Mouse (Mus musculus): ENCODE data around the gene Lrrk2. TPM values are rescaled to one million over a fixed set of nuclear protein-coding genes. Genes with fewer than 3 reads are reported as not detected.

The Lrrk2 gene
- polyA plus RNA-seq, 1 experiment from 2014 or later, result 9.2 TPM

DNA sequence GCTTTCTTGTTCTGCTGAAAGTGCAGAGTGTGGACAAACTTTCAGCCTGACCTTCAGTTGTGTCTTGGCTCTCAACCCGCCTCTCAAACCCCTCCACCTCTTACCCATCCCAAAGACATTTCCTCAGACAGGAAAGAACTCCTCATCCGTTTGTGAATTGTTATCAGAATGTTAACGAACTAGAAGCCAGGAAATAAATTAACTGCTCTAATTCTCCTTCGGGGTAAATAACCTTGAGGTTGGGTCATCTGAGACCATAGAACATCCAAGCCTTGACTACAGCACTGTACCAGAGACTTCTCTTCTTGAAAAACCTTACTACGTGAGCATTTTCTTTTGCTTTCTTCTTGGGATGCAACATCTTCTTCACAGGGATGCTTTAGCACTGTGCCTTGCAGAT lies 988 bp upstream of the Lrrk2 start:
- no peak for ATAC-seq (ENCODE audit: low read depth)
- Histone ChIP-seq H3K9ac (ENCODE audit: low read length) (no peak overlapping the region), H3K4me2 (ENCODE audit: low read depth, low read length) (no peak overlapping the region), H3K9me3 (ENCODE audit: control insufficient read depth, low read length) (no peaks in the 10 kb centered on the region), H3K36me3 (ENCODE audit: control insufficient read depth, insufficient read depth, low read length) (no peaks in the 10 kb centered on the region), H3K4me3 (ENCODE audit: low read length) (no peak overlapping the region), H3K27me3 (ENCODE audit: control insufficient read depth, insufficient read depth, low read depth, low read length) (no peaks in the 10 kb centered on the region), H3K4me1 (replicated peaks; ENCODE audit: control insufficient read depth, insufficient read depth, low read length) (peaks cover 12% of the 10 kb centered on the region), H3K27ac (ENCODE audit: low read length) (peak overlapping the region; percentile 94)
- WGBS, result 55% methylated on average over 5 of the region's 5 CpGs

DNA sequence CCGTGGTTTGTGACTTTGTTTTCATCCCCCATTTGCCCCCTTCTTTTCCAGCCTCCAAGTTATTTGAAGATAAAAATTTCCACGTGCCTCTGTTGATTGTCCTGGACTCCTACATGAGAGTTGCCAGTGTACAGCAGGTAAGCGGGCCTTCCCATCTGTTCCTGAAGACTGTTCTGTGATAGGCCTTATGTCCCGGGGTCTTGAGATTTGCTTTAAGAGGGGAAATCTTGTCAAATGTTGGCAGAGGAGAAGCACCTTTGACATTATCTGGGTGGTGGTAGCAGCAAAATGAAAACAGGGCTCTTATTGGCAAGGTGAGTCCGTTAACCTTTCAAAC lies 562 bp downstream of the Lrrk2 start:
- Histone ChIP-seq H3K27me3 (ENCODE audit: control insufficient read depth, insufficient read depth, low read depth, low read length) (no peaks in the 10 kb centered on the region), H3K4me3 (ENCODE audit: low read length) (peak overlapping the region; percentile 63), H3K4me1 (replicated peaks; ENCODE audit: control insufficient read depth, insufficient read depth, low read length) (peaks cover 12% of the 10 kb centered on the region), H3K27ac (ENCODE audit: low read length) (peak overlapping the region; percentile 94), H3K4me2 (ENCODE audit: low read depth, low read length) (peak overlapping the region; percentile 76), H3K36me3 (ENCODE audit: control insufficient read depth, insufficient read depth, low read length) (no peaks in the 10 kb centered on the region), H3K9me3 (ENCODE audit: control insufficient read depth, low read length) (no peaks in the 10 kb centered on the region), H3K9ac (ENCODE audit: low read length) (peak overlapping the region; percentile 73)
- 0 out of 2 replicates have a peak, but pooled peaks have one; percentile 8 for ATAC-seq (ENCODE audit: low read depth)
- WGBS, result 15% methylated on average over 5 of the region's 5 CpGs

DNA sequence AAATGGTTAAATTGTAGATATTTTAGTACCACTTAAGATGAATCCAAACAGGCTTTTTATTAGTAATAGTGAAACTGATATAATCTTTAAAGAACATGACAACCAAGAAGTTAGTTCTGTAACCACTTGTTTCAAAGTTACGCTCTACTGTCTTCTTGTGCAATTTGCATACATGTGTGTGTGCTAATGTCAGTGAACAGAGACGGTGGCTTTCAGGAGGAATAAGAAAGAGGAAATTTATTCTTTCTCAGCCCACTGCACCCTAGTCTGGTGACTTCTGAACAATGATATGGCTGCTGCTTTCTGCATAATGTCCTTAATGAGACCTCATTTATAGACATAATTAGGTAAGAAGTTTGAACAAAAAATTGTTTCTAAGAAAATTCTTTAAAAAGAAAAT lies 7.1 kb downstream of the Lrrk2 start:
- H3K4me1 ChIP-seq (replicated peaks; ENCODE audit: control insufficient read depth, insufficient read depth, low read length), result no peaks in the 10 kb centered on the region
- H3K27me3 ChIP-seq (ENCODE audit: control insufficient read depth, insufficient read depth, low read depth, low read length), result no peaks in the 10 kb centered on the region
- H3K27ac ChIP-seq (ENCODE audit: low read length), result no peak overlapping the region
- ATAC-seq (ENCODE audit: low read depth), result no peak
- H3K4me2 ChIP-seq (ENCODE audit: low read depth, low read length), result no peak overlapping the region
- no peaks in the 10 kb centered on the region for H3K9me3 ChIP-seq (ENCODE audit: control insufficient read depth, low read length)
- no peak overlapping the region for H3K4me3 ChIP-seq (ENCODE audit: low read length)
- 83% methylated on average over 2 of the region's 2 CpGs for WGBS
- H3K36me3 ChIP-seq (ENCODE audit: control insufficient read depth, insufficient read depth, low read length), result 0 out of 2 replicates have a peak, but pooled peaks cover 4% of the 10 kb centered on the region
- no peak overlapping the region for H3K9ac ChIP-seq (ENCODE audit: low read length)

DNA sequence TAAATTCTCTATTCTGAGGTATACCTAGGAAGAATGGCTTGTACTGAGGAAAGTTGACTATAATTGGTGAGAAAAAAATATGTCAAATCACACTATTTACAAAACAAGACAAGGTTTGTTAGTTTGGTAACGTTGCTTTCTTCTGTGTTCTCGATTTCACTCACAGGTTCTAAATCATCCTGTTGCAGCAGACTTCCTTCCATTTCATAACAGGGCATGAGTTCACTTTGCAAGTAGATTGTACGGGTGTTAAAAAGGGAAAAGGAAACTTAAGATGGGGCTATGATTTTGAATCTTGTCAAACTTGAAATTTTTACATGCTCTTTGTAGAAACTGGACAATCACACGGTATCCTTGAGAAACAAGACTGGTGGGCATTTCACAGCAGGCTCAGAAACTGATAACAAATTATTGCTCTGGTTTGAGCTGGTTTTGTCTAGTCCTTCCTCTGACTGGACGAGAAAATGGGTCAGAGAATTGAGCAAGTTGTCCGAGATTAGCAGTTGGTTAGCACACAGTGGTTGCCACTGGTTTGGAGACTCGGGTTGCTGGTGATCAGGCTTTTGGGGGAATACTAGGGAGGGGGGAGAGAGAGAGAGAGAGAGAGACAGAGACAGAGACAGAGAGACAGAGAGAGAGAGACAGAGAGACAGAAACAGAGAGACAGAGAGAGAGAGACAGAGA lies 13.0 kb downstream of the Lrrk2 start:
- 74% methylated on average over 7 of the region's 7 CpGs for WGBS
- no peak overlapping the region for H3K4me2 ChIP-seq (ENCODE audit: low read depth, low read length)
- H3K27ac ChIP-seq (ENCODE audit: low read length), result no peak overlapping the region
- H3K4me1 ChIP-seq (replicated peaks; ENCODE audit: control insufficient read depth, insufficient read depth, low read length), result no peaks in the 10 kb centered on the region
- no peak overlapping the region for H3K9ac ChIP-seq (ENCODE audit: low read length)
- no peak overlapping the region for H3K4me3 ChIP-seq (ENCODE audit: low read length)
- H3K9me3 ChIP-seq (ENCODE audit: control insufficient read depth, low read length), result no peaks in the 10 kb centered on the region
- H3K36me3 ChIP-seq (ENCODE audit: control insufficient read depth, insufficient read depth, low read length), result peaks cover 10% of the 10 kb centered on the region; the same call in 1 of the 2 replicates
- H3K27me3 ChIP-seq (ENCODE audit: control insufficient read depth, insufficient read depth, low read depth, low read length), result no peaks in the 10 kb centered on the region
- ATAC-seq (ENCODE audit: low read depth), result no peak

DNA sequence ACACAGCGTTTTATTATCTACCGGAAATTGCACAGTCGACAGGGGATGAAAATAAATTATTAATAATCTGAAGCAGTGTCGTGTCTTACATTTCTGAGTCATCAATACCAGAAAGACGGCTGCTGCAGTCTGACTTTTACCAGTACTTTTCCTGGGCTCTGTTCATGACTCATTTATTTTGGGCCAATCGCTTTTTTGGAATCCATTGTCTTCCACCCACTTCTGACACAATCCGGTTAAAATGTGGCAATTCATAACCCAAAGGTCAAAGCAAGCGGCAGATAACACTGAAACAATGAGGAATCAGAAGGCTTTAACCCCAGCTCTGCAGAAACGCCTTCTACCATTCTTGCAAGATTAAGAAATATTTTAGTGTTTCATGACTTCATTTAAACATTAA lies 17.7 kb downstream of the Lrrk2 start:
- Histone ChIP-seq H3K4me2 (ENCODE audit: low read depth, low read length) (no peak overlapping the region), H3K9me3 (ENCODE audit: control insufficient read depth, low read length) (no peaks in the 10 kb centered on the region), H3K36me3 (ENCODE audit: control insufficient read depth, insufficient read depth, low read length) (peaks cover 8% of the 10 kb centered on the region; the same call in 1 of the 2 replicates), H3K4me3 (ENCODE audit: low read length) (no peak overlapping the region), H3K27me3 (ENCODE audit: control insufficient read depth, insufficient read depth, low read depth, low read length) (no peaks in the 10 kb centered on the region), H3K27ac (ENCODE audit: low read length) (no peak overlapping the region), H3K4me1 (replicated peaks; ENCODE audit: control insufficient read depth, insufficient read depth, low read length) (no peaks in the 10 kb centered on the region), H3K9ac (ENCODE audit: low read length) (no peak overlapping the region)
- no peak for ATAC-seq (ENCODE audit: low read depth)
- 72% methylated on average over 9 of the region's 9 CpGs for WGBS

DNA sequence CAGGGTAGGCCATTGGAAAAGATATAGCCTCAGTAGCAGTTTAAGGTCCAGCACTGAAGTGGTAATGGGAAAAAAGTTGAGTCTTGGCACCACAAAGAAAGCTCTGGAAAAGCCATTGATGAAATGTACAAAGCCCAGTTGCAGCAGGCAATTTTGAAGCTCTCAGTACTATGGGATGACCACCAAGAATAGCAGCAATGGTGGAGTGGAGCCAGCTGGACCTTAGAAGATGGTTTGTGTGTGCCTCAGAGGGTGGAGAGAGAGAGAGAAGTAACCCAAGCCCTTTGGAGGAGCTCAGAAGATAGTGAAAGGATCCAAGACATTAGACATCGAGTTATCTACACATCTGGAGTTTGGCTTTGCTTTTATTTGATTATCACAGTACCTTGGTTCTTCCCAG lies 20.1 kb downstream of the Lrrk2 start:
- no peak overlapping the region for H3K9ac ChIP-seq (ENCODE audit: low read length)
- no peak for ATAC-seq (ENCODE audit: low read depth)
- H3K4me1 ChIP-seq (replicated peaks; ENCODE audit: control insufficient read depth, insufficient read depth, low read length), result no peaks in the 10 kb centered on the region
- WGBS, result 72% methylated on average over 1 of the region's 1 CpGs
- H3K4me3 ChIP-seq (ENCODE audit: low read length), result no peak overlapping the region
- H3K27ac ChIP-seq (ENCODE audit: low read length), result no peak overlapping the region
- no peaks in the 10 kb centered on the region for H3K9me3 ChIP-seq (ENCODE audit: control insufficient read depth, low read length)
- no peak overlapping the region for H3K4me2 ChIP-seq (ENCODE audit: low read depth, low read length)
- H3K36me3 ChIP-seq (ENCODE audit: control insufficient read depth, insufficient read depth, low read length), result peaks cover 10% of the 10 kb centered on the region
- no peaks in the 10 kb centered on the region for H3K27me3 ChIP-seq (ENCODE audit: control insufficient read depth, insufficient read depth, low read depth, low read length)

DNA sequence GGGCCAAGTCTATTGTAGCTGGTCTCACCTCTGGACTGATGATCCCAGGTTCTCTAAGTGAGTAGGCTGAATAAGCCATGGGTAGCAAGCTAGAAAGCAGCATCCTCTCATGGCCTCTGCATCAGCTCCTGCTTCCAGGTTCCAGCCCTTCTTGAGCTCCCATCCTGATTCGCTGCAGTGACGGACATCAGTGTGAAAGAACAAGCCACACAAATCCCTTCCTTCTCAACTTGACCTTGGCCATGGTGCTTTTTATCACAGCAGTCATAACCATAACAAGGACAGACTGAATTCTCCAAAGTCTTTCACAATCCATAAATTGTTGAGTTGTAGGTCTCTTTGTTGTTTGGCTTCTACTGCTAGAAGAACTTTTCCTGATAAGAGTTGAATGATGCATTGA lies 20.9 kb downstream of the Lrrk2 start:
- Histone ChIP-seq H3K4me3 (ENCODE audit: low read length) (no peak overlapping the region), H3K4me1 (replicated peaks; ENCODE audit: control insufficient read depth, insufficient read depth, low read length) (no peaks in the 10 kb centered on the region), H3K9ac (ENCODE audit: low read length) (no peak overlapping the region), H3K36me3 (ENCODE audit: control insufficient read depth, insufficient read depth, low read length) (peaks cover 8% of the 10 kb centered on the region), H3K4me2 (ENCODE audit: low read depth, low read length) (no peak overlapping the region), H3K27ac (ENCODE audit: low read length) (no peak overlapping the region), H3K27me3 (ENCODE audit: control insufficient read depth, insufficient read depth, low read depth, low read length) (no peaks in the 10 kb centered on the region), H3K9me3 (ENCODE audit: control insufficient read depth, low read length) (no peaks in the 10 kb centered on the region)
- ATAC-seq (ENCODE audit: low read depth), result no peak
- 97% methylated on average over 2 of the region's 2 CpGs for WGBS

DNA sequence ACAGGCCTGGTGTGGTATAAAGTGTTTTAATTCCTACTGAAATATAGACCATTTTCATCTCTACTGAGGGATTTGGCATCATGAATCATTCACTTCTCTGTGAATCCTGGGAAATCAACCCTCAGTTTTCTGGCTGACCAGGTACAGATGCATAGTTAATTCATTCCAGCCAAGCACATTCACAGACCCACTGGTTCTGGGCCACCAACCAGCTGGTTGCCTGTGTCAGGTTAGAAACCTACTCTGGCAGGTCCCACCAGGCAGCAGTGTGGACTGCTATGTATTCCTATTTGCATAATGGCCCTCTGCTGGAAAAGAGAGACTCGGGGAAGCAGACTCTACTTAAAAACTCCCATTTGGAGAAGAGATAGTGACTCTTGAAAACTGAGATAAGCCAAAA lies 27.9 kb downstream of the Lrrk2 start:
- H3K9me3 ChIP-seq (ENCODE audit: control insufficient read depth, low read length), result no peaks in the 10 kb centered on the region
- no peak overlapping the region for H3K27ac ChIP-seq (ENCODE audit: low read length)
- H3K4me2 ChIP-seq (ENCODE audit: low read depth, low read length), result no peak overlapping the region
- H3K4me1 ChIP-seq (replicated peaks; ENCODE audit: control insufficient read depth, insufficient read depth, low read length), result peaks cover 9% of the 10 kb centered on the region; the same call in 1 of the 2 replicates
- no peaks in the 10 kb centered on the region for H3K27me3 ChIP-seq (ENCODE audit: control insufficient read depth, insufficient read depth, low read depth, low read length)
- H3K4me3 ChIP-seq (ENCODE audit: low read length), result no peak overlapping the region
- H3K36me3 ChIP-seq (ENCODE audit: control insufficient read depth, insufficient read depth, low read length), result peaks cover 2% of the 10 kb centered on the region
- 33% methylated on average over 1 of the region's 1 CpGs for WGBS
- no peak overlapping the region for H3K9ac ChIP-seq (ENCODE audit: low read length)
- no peak for ATAC-seq (ENCODE audit: low read depth)

DNA sequence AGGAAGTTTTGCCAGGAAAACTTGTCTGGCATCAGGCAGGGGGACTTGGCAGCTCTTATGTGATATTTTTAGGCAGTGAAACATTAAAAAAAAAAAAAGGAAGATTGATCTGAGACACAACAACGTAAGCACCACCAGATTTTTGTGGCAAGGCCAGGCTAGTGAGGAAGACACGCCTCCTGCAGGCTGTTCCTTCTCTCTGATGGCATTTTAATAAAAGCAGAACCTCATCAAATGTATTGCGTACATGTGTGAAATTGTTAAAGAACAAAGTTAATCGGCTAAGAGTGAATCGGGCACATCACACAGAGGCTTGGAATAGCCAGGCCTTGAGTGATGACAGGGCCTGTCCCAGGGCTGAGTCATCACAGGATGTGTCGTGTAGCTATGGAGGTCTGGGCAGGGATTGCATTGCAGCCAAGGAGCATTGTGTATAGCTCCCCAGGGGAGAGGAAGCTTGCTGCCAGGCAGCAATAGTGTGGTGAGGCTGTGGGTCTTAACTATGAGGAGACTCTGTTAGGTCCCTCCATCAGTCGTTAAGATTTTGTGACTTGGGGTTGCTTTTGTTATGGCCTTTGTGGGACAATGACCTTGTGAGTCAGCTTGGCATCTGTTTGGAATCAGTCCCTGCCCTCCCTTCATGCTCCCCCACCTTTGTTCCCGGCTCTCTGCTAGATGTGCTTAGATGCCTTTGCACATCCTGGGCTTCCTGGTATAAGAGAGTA lies 30.2 kb downstream of the Lrrk2 start:
- ATAC-seq (ENCODE audit: low read depth), result peak; percentile 96
- 36% methylated on average over 8 of the region's 8 CpGs for WGBS
- H3K9me3 ChIP-seq (ENCODE audit: control insufficient read depth, low read length), result no peaks in the 10 kb centered on the region
- H3K27ac ChIP-seq (ENCODE audit: low read length), result peak overlapping the region; percentile 78
- H3K27me3 ChIP-seq (ENCODE audit: control insufficient read depth, insufficient read depth, low read depth, low read length), result no peaks in the 10 kb centered on the region
- H3K9ac ChIP-seq (ENCODE audit: low read length), result no peak overlapping the region
- H3K4me1 ChIP-seq (replicated peaks; ENCODE audit: control insufficient read depth, insufficient read depth, low read length), result peaks cover 9% of the 10 kb centered on the region; the same call in 1 of the 2 replicates
- H3K4me3 ChIP-seq (ENCODE audit: low read length), result no peak overlapping the region
- H3K36me3 ChIP-seq (ENCODE audit: control insufficient read depth, insufficient read depth, low read length), result peaks cover 5% of the 10 kb centered on the region
- no peak overlapping the region for H3K4me2 ChIP-seq (ENCODE audit: low read depth, low read length)

Measured in lung, embryonic 16.5 days (tissue).